Mouse (Mus musculus) leukemia stem cell, adult 10-12 weeks (primary cell): ENCODE measurements around the gene Plcg1. TPM values are rescaled to one million over a fixed set of nuclear protein-coding genes. Genes with fewer than 3 reads are reported as not detected.

Experiments
- polyA plus RNA-seq: library from polyadenylated mRNA; stranded (reverse); fragments of >175 nt; gene quantifications from 2 replicates; pipeline ENCODE4 v1.2.3, GENCODE M21; 2012; ENCODE audit warnings: low replicate concordance

Plcg1 gene
- 5.7 and 6.6 TPM in 2 replicates for polyA plus RNA-seq

GRCm38 (mm10) chr2:160731117-160731838 lies at the start of gene Plcg1:
Gene Plcg1, plus strand, starts transcription at chr2:160731300.

Other genes with a start within 250 kb of the Plcg1 start
- 56.6 and 172 TPM in 2 replicates for gene Top1, start 85.4 kb upstream of the Plcg1 start, polyA plus RNA-seq
- 2.7 TPM in 2 replicates for gene Zhx3, start 141.7 kb downstream of the Plcg1 start, polyA plus RNA-seq
- gene Lpin3, start 149.4 kb downstream of the Plcg1 start, polyA plus RNA-seq: 0.16 and 0.34 TPM in 2 replicates
- not detected in 2 replicates for gene Emilin3, start 181.0 kb downstream of the Plcg1 start, polyA plus RNA-seq